Mouse (Mus musculus): Measurements from ENCODE around the gene Gm11444.

DNA sequence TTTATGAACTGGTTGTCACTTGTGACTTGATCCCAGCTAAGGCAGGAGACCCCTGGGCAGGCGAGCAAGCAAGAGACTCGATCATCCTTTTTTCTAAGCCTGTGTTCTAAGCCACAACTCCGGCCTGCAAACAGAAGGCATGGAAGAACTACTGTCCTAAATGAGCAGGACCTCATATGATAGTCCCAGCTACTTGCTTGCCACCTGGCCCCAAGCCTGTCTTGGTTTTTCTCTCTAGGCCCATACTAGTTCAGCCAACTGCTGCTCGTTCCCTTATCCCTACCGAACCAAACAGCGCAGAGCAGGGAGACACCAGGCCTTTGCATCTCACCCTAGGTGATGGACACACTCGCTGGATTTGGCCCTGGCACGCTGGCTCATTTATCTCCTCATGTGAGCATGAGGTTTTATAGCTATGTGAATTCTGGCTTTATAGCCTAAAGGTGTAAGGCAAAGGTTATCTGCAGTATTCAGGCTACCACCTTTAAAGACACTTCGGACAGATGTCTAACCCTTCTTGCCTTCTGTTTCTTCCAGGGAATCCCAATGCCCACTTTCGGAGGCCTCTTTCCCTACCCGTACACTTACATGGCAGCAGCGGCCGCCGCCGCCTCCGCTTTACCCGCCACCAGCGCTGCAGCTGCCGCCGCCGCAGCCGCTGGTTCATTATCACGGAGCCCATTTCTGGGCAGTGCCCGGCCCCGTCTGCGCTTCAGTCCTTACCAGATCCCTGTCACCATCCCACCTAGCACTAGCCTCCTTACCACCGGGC, 9.9 kb downstream of the Gm11444 start:
- no peak for TF ChIP-seq POLR2A (IDR thresholded peaks at IDR 0.05; ENCODE audit: insufficient read length, low read depth)
- no peak for TF ChIP-seq SRF (IDR thresholded peaks at IDR 0.05; ENCODE audit: control insufficient read depth, insufficient read length, low read depth)
- TF ChIP-seq USF1 (IDR thresholded peaks at IDR 0.05; ENCODE audit: low read depth) = no peak
- TF ChIP-seq TCF3 (IDR thresholded peaks at IDR 0.05; ENCODE audit: insufficient read length, low read depth) = no peak
- no peak for TF ChIP-seq MAX (IDR thresholded peaks at IDR 0.05; ENCODE audit: low read depth)
- TF ChIP-seq MYOD1 (IDR thresholded peaks at IDR 0.05; ENCODE audit: control insufficient read depth in 1 of 3, insufficient read length in 2 of 3, low read depth in 2 of 3) = no peak
- TF ChIP-seq CEBPB (IDR thresholded peaks at IDR 0.05; ENCODE audit: insufficient read depth, poor library complexity, severe bottlenecking) = no peak
- TF ChIP-seq TCF12 (IDR thresholded peaks at IDR 0.05; ENCODE audit: insufficient read depth, poor library complexity, severe bottlenecking) = no peak
- TF ChIP-seq MYOG (IDR thresholded peaks at IDR 0.05; ENCODE audit: control insufficient read depth in 1 of 3, insufficient read depth in 1 of 3, insufficient read length in 2 of 3, low read depth in 2 of 3) = no peak

All from myocyte (in vitro differentiated cells).